Mouse (Mus musculus) C2C12 (cell line): ENCODE data around the gene Mien1.

Experiments
- CTCF ChIP-seq: IDR thresholded peaks from one replicate; pipeline ENCODE4 v1.5.1; 2011; ENCODE audit not compliant: control insufficient read depth, insufficient read depth, insufficient read length
- FOSL1 ChIP-seq: IDR thresholded peaks from one replicate; pipeline ENCODE4 v1.8.0; 2011; ENCODE audit warnings: mild to moderate bottlenecking, low read length; ENCODE audit not compliant: poor library complexity, insufficient read depth, severe bottlenecking
- MAX ChIP-seq: IDR thresholded peaks from one replicate; pipeline ENCODE4 v1.6.1; 2011; ENCODE audit warnings: mild to moderate bottlenecking, control low read depth
- MYOD1 ChIP-seq: IDR thresholded peaks from one replicate; pipeline ENCODE4 v1.6.1; 2011; ENCODE audit warnings: low read depth; ENCODE audit not compliant: control insufficient read depth, insufficient read length
- MYOG ChIP-seq: IDR thresholded peaks from one replicate; pipeline ENCODE4 v1.6.1; 2011; ENCODE audit not compliant: control insufficient read depth, insufficient read length; ENCODE audit errors: extremely low read depth
- USF1 ChIP-seq: IDR thresholded peaks from one replicate; pipeline ENCODE4 v1.6.1; 2011; ENCODE audit warnings: low read depth, mild to moderate bottlenecking, control low read depth, moderate library complexity

DNA sequence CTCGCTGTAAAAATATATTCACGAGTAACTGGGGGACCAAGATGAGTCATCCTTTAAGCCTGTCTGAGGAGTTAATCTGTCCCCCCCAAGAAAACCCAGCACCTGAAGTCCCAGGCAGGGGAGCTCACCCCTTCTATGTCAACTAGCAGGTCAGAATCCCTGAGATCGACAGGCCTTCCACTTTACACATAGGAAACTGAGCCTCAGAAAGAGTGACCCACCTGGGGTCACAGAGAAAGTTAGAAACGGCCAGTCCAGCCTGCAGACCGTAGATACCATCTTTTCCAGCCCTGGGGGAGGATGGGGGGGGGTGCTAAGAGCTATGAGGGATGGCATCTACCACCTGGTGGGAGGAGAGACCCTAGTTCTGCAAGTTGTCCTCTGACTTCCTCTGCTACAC is 17.8 kb upstream of the Mien1 start:
- TF ChIP-seq CTCF (no peak), USF1 (no peak), MAX (no peak), MYOG (no peak), FOSL1 (no peak), MYOD1 (no peak)
